Mouse (Mus musculus): ENCODE measurements around the gene Cep68. TPM values are rescaled to one million over a fixed set of nuclear protein-coding genes. Genes with fewer than 3 reads are reported as not detected.

The Cep68 gene
- polyA plus RNA-seq, 1 experiment from 2014 or later: 41.2 TPM

DNA sequence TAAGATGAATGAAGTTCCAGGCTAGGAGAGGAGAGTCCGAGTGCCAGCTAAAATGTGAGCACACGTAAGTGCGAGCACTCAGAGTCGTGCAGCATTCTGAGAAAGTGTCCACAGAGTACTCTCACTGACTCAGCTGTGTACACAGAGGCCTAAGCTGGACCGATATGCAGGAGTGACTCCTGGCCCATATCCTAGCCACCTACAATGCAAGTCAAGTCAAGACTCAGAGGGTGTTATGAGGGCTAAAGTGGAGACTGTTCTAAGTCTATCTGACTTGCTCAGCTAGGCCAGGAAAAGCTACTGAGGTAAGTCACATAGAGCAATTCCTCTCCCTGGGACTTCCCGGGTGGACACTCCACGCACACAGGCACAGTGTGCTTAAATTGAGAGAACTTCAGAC lies 12.2 kb downstream of the Cep68 start:
- no peak overlapping the region for H3K4me3 ChIP-seq (ENCODE audit: low read depth, low read length)
- no peaks in the 10 kb centered on the region for H3K27me3 ChIP-seq (ENCODE audit: control insufficient read depth, insufficient read depth, low read length)
- H3K4me2 ChIP-seq (ENCODE audit: low read depth, severe bottlenecking): no peak overlapping the region
- H3K9ac ChIP-seq (ENCODE audit: low read length): no peak overlapping the region
- H3K9me3 ChIP-seq (ENCODE audit: control insufficient read depth, low read length): no peaks in the 10 kb centered on the region
- no peak for DNase-seq (ENCODE audit: low spot score)
- H3K27ac ChIP-seq (replicated peaks; ENCODE audit: low read depth, low read length): no peak overlapping the region
- 92% methylated on average over 7 of the region's 7 CpGs for WGBS
- no peak for ATAC-seq (ENCODE audit: insufficient number of reproducible peaks, low FRiP score, low TSS enrichment, low read depth)
- H3K36me3 ChIP-seq (ENCODE audit: control insufficient read depth, insufficient read depth, low read length): peaks cover 34% of the 10 kb centered on the region
- no peaks in the 10 kb centered on the region for H3K4me1 ChIP-seq (ENCODE audit: control insufficient read depth, insufficient read depth, low read length)

DNA sequence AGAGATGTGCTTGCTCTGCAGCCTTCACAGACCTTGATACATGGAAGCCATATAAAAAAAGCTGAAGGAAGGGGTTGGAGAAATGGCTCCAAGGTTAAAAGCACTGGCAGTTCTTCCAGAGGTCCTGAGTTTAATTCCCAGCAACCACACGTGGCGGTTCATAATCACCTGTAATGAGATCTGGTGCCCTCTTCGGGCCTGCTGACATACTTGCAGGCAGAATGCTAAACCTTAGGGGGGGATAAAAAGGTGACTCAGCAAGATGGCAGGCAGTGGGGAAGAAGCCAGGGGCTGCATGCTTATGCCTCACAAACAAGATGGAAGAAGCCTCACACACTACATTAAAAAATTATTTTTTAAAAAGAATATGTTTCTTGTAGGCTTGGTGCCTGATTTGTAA lies 15.0 kb downstream of the Cep68 start:
- Histone ChIP-seq H3K4me1 (ENCODE audit: control insufficient read depth, insufficient read depth, low read length) (no peaks in the 10 kb centered on the region), H3K9ac (ENCODE audit: low read length) (no peak overlapping the region), H3K4me3 (ENCODE audit: low read depth, low read length) (no peak overlapping the region), H3K9me3 (ENCODE audit: control insufficient read depth, low read length) (no peaks in the 10 kb centered on the region), H3K27me3 (ENCODE audit: control insufficient read depth, insufficient read depth, low read length) (no peaks in the 10 kb centered on the region), H3K36me3 (ENCODE audit: control insufficient read depth, insufficient read depth, low read length) (peaks cover 32% of the 10 kb centered on the region), H3K4me2 (ENCODE audit: low read depth, severe bottlenecking) (no peak overlapping the region), H3K27ac (replicated peaks; ENCODE audit: low read depth, low read length) (no peak overlapping the region)
- no peak for DNase-seq (ENCODE audit: low spot score)
- ATAC-seq (ENCODE audit: insufficient number of reproducible peaks, low FRiP score, low TSS enrichment, low read depth): no peak
- whole genome bisulfite sequencing: 71% methylated on average over 3 of the region's 3 CpGs

DNA sequence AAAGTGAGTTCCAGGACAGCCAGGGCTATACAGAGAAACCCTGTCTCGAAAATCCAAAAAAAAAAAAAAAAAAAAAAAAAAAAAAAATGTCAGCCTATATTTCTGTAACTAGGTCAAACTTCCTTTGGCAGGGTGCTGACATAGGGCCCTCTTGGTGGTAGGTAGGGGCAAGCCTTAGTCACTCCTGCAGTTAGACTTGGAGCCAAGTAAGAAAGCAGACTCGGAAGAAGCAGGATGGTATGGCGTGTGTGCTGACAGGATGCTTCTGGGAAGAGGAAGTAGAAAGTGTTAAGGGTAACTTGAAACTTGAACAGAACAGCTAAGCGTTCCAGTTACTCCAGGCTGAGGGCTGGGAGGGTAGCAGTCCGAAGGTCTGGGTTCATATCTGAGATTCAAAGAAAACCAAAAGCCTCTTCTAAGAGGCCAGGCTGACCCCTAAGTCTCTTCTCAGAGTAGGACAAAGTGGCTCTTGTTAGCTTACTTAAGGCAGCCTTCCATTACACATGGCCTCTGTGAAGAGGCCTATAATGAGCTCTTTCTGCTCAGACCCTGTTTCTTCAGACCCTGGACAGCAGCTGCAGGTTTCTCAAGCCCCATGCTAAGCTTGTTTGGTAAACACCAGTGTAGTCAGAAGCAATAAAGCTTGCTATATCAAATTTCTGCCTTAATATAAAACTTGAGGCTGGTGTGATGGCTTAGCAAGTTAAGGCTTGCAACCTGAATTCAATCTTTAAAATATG lies 17.0 kb downstream of the Cep68 start:
- Histone ChIP-seq H3K27ac (replicated peaks; ENCODE audit: low read depth, low read length) (no peak overlapping the region), H3K9me3 (ENCODE audit: control insufficient read depth, low read length) (no peaks in the 10 kb centered on the region), H3K4me3 (ENCODE audit: low read depth, low read length) (no peak overlapping the region), H3K36me3 (ENCODE audit: control insufficient read depth, insufficient read depth, low read length) (peaks cover 24% of the 10 kb centered on the region), H3K4me2 (ENCODE audit: low read depth, severe bottlenecking) (no peak overlapping the region), H3K27me3 (ENCODE audit: control insufficient read depth, insufficient read depth, low read length) (no peaks in the 10 kb centered on the region), H3K9ac (ENCODE audit: low read length) (no peak overlapping the region), H3K4me1 (ENCODE audit: control insufficient read depth, insufficient read depth, low read length) (no peaks in the 10 kb centered on the region)
- WGBS: 81% methylated on average over 4 of the region's 5 CpGs
- DNase-seq (ENCODE audit: low spot score): no peak
- ATAC-seq (ENCODE audit: insufficient number of reproducible peaks, low FRiP score, low TSS enrichment, low read depth): no peak

DNA sequence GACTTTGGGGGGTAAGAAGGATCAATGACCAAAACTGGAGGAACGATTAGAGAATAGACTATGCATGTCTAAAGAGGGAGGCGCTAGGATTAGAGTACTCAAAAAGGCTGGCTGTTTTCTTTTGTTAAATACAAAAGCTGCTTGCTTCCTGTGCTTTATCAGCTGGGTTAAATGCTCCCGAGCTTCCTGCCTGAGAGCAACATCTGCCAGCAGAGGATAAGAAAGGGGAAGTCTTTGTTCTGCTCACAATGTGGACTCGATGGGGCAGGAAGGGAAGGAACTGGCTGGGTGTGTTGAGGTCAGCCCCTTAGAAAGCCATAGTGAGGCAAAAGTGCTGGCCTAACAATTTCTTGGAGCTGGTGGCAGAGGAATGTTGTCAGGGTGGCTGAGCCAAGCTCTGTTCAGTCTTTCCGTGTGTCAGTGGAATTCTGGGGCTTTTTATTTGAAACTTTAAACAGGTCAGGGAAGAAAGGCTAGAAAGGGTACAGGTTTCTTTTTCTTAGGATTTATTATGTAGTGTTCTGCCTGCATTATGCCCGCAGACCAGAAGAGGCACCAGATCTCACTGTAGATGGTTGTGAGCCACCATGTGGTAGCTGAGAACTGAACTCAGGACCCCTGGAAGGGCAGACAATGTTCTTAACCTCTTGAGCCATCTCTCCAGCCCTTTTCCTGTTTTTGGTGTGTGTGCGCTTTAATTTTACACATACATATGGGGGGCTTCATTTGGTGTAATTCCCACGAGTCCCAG lies 17.9 kb downstream of the Cep68 start:
- H3K9me3 ChIP-seq (ENCODE audit: control insufficient read depth, low read length): no peaks in the 10 kb centered on the region
- ATAC-seq (ENCODE audit: insufficient number of reproducible peaks, low FRiP score, low TSS enrichment, low read depth) (no peak), DNase-seq (ENCODE audit: low spot score) (no peak)
- no peaks in the 10 kb centered on the region for H3K27me3 ChIP-seq (ENCODE audit: control insufficient read depth, insufficient read depth, low read length)
- H3K27ac ChIP-seq (replicated peaks; ENCODE audit: low read depth, low read length): no peak overlapping the region
- no peaks in the 10 kb centered on the region for H3K4me1 ChIP-seq (ENCODE audit: control insufficient read depth, insufficient read depth, low read length)
- H3K36me3 ChIP-seq (ENCODE audit: control insufficient read depth, insufficient read depth, low read length): peaks cover 24% of the 10 kb centered on the region
- no peak overlapping the region for H3K4me2 ChIP-seq (ENCODE audit: low read depth, severe bottlenecking)
- H3K9ac ChIP-seq (ENCODE audit: low read length): no peak overlapping the region
- whole genome bisulfite sequencing: 79% methylated on average over 8 of the region's 8 CpGs
- H3K4me3 ChIP-seq (ENCODE audit: low read depth, low read length): no peak overlapping the region

DNA sequence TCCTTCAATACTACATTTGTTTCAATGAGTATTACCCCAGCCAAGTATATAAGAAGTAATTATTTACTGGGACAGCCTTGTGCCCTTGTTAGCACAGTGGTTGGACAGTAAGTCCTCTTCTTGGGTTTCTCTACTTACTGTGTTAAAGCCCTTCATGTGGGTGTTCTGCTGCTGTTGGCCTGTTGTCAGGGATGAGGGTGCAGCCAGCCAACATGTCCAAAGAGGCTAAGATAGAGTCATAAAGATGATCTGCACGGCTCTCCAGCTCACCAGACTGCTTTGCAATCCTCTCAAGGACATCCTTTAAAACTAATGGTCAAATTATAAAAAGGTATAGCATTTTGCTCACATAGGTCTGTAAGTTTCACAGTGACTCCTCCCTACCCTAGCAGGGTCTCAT lies 18.9 kb downstream of the Cep68 start:
- H3K4me3 ChIP-seq (ENCODE audit: low read depth, low read length): no peak overlapping the region
- ATAC-seq (ENCODE audit: insufficient number of reproducible peaks, low FRiP score, low TSS enrichment, low read depth) (no peak), DNase-seq (ENCODE audit: low spot score) (no peak)
- H3K4me1 ChIP-seq (ENCODE audit: control insufficient read depth, insufficient read depth, low read length): no peaks in the 10 kb centered on the region
- WGBS: 89% methylated on average over 1 of the region's 1 CpGs
- no peaks in the 10 kb centered on the region for H3K27me3 ChIP-seq (ENCODE audit: control insufficient read depth, insufficient read depth, low read length)
- no peak overlapping the region for H3K9ac ChIP-seq (ENCODE audit: low read length)
- H3K27ac ChIP-seq (replicated peaks; ENCODE audit: low read depth, low read length): no peak overlapping the region
- no peak overlapping the region for H3K4me2 ChIP-seq (ENCODE audit: low read depth, severe bottlenecking)
- H3K9me3 ChIP-seq (ENCODE audit: control insufficient read depth, low read length): no peaks in the 10 kb centered on the region
- peaks cover 24% of the 10 kb centered on the region for H3K36me3 ChIP-seq (ENCODE audit: control insufficient read depth, insufficient read depth, low read length)

DNA sequence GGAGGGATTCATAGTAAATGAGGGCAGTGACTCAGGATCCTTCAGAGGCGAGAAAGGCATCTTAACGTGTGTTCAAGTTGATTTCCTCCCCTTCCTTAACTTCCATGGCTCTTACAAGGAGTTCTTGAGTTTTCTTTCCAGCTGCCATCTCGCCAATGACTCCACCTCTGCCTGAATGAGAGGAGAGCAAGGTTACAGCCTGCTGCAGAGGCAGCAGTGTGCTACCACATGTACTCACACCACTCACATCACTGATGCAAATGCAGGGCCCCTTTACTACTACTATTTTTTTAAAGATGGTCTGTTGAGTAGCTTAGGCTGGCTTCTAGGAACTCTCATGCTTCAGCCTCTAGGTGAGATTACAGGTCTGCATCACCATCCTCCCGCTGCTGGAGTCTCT lies 19.9 kb downstream of the Cep68 start:
- Histone ChIP-seq H3K4me1 (ENCODE audit: control insufficient read depth, insufficient read depth, low read length) (no peaks in the 10 kb centered on the region), H3K27me3 (ENCODE audit: control insufficient read depth, insufficient read depth, low read length) (no peaks in the 10 kb centered on the region), H3K9me3 (ENCODE audit: control insufficient read depth, low read length) (no peaks in the 10 kb centered on the region), H3K4me3 (ENCODE audit: low read depth, low read length) (no peak overlapping the region), H3K27ac (replicated peaks; ENCODE audit: low read depth, low read length) (no peak overlapping the region), H3K4me2 (ENCODE audit: low read depth, severe bottlenecking) (no peak overlapping the region), H3K36me3 (ENCODE audit: control insufficient read depth, insufficient read depth, low read length) (peaks cover 20% of the 10 kb centered on the region), H3K9ac (ENCODE audit: low read length) (no peak overlapping the region)
- ATAC-seq (ENCODE audit: insufficient number of reproducible peaks, low FRiP score, low TSS enrichment, low read depth): no peak
- WGBS: 88% methylated on average over 4 of the region's 4 CpGs
- no peak for DNase-seq (ENCODE audit: low spot score)

DNA sequence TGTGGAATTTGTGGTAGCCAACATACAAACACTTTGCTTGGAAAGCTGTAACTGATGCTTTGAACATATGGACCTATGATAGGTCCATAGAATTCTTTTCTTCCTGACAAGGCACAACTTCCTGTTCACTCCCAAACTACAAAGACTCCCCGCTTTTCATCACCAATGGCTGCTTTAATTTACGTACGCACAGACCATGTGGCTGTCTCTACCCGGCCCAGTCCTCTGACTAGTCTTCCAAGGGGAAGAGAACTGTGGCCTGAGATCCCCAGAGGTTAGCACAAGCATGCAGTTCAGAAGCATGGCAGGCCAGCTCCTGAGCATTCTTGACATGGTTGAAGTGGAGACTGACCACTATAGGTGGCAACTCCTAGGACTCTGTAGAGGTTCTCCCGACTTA lies 20.6 kb downstream of the Cep68 start:
- no peak overlapping the region for H3K27ac ChIP-seq (replicated peaks; ENCODE audit: low read depth, low read length)
- ATAC-seq (ENCODE audit: insufficient number of reproducible peaks, low FRiP score, low TSS enrichment, low read depth) (no peak), DNase-seq (ENCODE audit: low spot score) (no peak)
- no peak overlapping the region for H3K4me2 ChIP-seq (ENCODE audit: low read depth, severe bottlenecking)
- no peaks in the 10 kb centered on the region for H3K4me1 ChIP-seq (ENCODE audit: control insufficient read depth, insufficient read depth, low read length)
- no peaks in the 10 kb centered on the region for H3K9me3 ChIP-seq (ENCODE audit: control insufficient read depth, low read length)
- H3K36me3 ChIP-seq (ENCODE audit: control insufficient read depth, insufficient read depth, low read length): peaks cover 16% of the 10 kb centered on the region
- no peaks in the 10 kb centered on the region for H3K27me3 ChIP-seq (ENCODE audit: control insufficient read depth, insufficient read depth, low read length)
- no peak overlapping the region for H3K4me3 ChIP-seq (ENCODE audit: low read depth, low read length)
- H3K9ac ChIP-seq (ENCODE audit: low read length): no peak overlapping the region
- WGBS: 73% methylated on average over 5 of the region's 5 CpGs

DNA sequence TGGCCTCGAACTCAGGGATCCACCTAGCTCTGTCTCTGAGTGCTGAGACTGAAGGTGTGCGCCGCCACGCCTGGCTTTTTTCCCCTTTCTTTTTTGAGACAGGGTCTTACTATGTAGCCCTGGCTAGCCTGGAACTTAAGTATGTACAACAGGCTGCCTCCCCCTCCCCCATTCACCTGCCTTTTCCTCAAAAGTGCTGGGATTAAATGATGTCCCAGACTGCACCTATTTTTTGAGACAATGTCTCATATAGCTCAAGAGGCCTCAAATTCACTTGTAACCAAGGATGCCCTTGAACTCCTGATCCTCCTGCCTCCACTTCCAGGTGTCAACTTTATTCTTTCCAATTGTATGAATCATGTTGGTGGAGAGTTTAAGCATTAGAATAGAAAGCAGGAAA lies 23.3 kb downstream of the Cep68 start:
- ATAC-seq (ENCODE audit: insufficient number of reproducible peaks, low FRiP score, low TSS enrichment, low read depth): no peak
- no peaks in the 10 kb centered on the region for H3K4me1 ChIP-seq (ENCODE audit: control insufficient read depth, insufficient read depth, low read length)
- H3K9me3 ChIP-seq (ENCODE audit: control insufficient read depth, low read length): no peaks in the 10 kb centered on the region
- H3K27ac ChIP-seq (replicated peaks; ENCODE audit: low read depth, low read length): no peak overlapping the region
- DNase-seq (ENCODE audit: low spot score): no peak
- peaks cover 9% of the 10 kb centered on the region for H3K36me3 ChIP-seq (ENCODE audit: control insufficient read depth, insufficient read depth, low read length)
- no peak overlapping the region for H3K4me3 ChIP-seq (ENCODE audit: low read depth, low read length)
- WGBS: 97% methylated on average over 4 of the region's 4 CpGs
- H3K4me2 ChIP-seq (ENCODE audit: low read depth, severe bottlenecking): no peak overlapping the region
- H3K27me3 ChIP-seq (ENCODE audit: control insufficient read depth, insufficient read depth, low read length): no peaks in the 10 kb centered on the region
- H3K9ac ChIP-seq (ENCODE audit: low read length): no peak overlapping the region

Measured in limb, embryonic 11.5 days (tissue).